Comparison of ENCODE assay signal across 10 mouse cellular contexts in genomic region chr8:94773048-94773447, GRCm38 (mm10). TPM values are rescaled to one million over a fixed set of nuclear protein-coding genes. Genes with fewer than 3 reads are reported as not detected.
DNase-seq lines count a peak whose midpoint lies in the region; ATAC-seq lines count a peak whose summit lies in the region.
"Had no signal": no experiment of that assay in that cellular context is flagged by ENCODE, and none has a peak within 500 bp of the region (broad histone marks: within the 10 kb centered on the region; RNA-seq: fewer than 3 reads in every experiment).

No protein-coding gene starts in this region.

- WGBS in kidney, embryonic 16.5 days, result 54% methylated on average over 6 of the region's 6 CpGs
- WGBS in embryonic facial prominence, embryonic 15.5 days, result 45% methylated on average over 6 of the region's 6 CpGs
- 39% methylated on average over 6 of the region's 6 CpGs for WGBS in hindbrain, embryonic 15.5 days
- 49% methylated on average over 6 of the region's 6 CpGs for WGBS in neural tube, embryonic 13.5 days

- H3K9ac ChIP-seq in kidney, embryonic 16.5 days (replicated peaks; ENCODE audit: low read length), result no peak overlapping the region
- no peak overlapping the region for H3K9ac ChIP-seq in embryonic facial prominence, embryonic 15.5 days
- peak overlapping the region; percentile 63 for H3K9ac ChIP-seq in hindbrain, embryonic 15.5 days
- H3K9ac ChIP-seq in neural tube, embryonic 13.5 days, result peak overlapping the region; percentile 77

- peak overlapping the region; percentile 58 for H3K4me3 ChIP-seq in kidney, embryonic 16.5 days (ENCODE audit: low read length)
- H3K4me3 ChIP-seq in embryonic facial prominence, embryonic 15.5 days (replicated peaks), result peak overlapping the region; percentile 56
- H3K4me3 ChIP-seq in hindbrain, embryonic 15.5 days, result peak overlapping the region; percentile 55
- peak overlapping the region; percentile 54 for H3K4me3 ChIP-seq in neural tube, embryonic 13.5 days

- H3K36me3 ChIP-seq in kidney, embryonic 16.5 days (ENCODE audit: insufficient read depth, low read length), result no peaks in the 10 kb centered on the region
- no peaks in the 10 kb centered on the region for H3K36me3 ChIP-seq in embryonic facial prominence, embryonic 15.5 days
- no peaks in the 10 kb centered on the region for H3K36me3 ChIP-seq in hindbrain, embryonic 15.5 days
- H3K36me3 ChIP-seq in neural tube, embryonic 13.5 days, result no peaks in the 10 kb centered on the region
- H3K36me3 ChIP-seq: G1E had no signal

- peak overlapping the region; percentile 90 for H3K4me2 ChIP-seq in kidney, embryonic 16.5 days (replicated peaks; ENCODE audit: low read depth, low read length)
- H3K4me2 ChIP-seq in embryonic facial prominence, embryonic 15.5 days (replicated peaks), result peak overlapping the region; percentile 90
- peak overlapping the region; percentile 68 for H3K4me2 ChIP-seq in hindbrain, embryonic 15.5 days
- H3K4me2 ChIP-seq in neural tube, embryonic 13.5 days, result peak overlapping the region; percentile 78

- peaks cover 29% of the 10 kb centered on the region; the same call in 1 of the 2 replicates for H3K27me3 ChIP-seq in kidney, embryonic 16.5 days (ENCODE audit: insufficient read depth, low read length)
- H3K27me3 ChIP-seq in embryonic facial prominence, embryonic 15.5 days, result peaks cover 22% of the 10 kb centered on the region
- H3K27me3 ChIP-seq in hindbrain, embryonic 15.5 days, result no peaks in the 10 kb centered on the region
- peaks cover 28% of the 10 kb centered on the region for H3K27me3 ChIP-seq in neural tube, embryonic 13.5 days

- no peak for ATAC-seq in kidney, embryonic 16.5 days (ENCODE audit: low FRiP score, low TSS enrichment)
- no peak for ATAC-seq in embryonic facial prominence, embryonic 15.5 days (ENCODE audit: insufficient number of reproducible peaks, low FRiP score, low TSS enrichment, low read depth)
- no peak for ATAC-seq in hindbrain, embryonic 15.5 days (ENCODE audit: low FRiP score, low read depth)
- ATAC-seq in neural tube, embryonic 13.5 days (ENCODE audit: low read depth), result no peak

- peaks cover 18% of the 10 kb centered on the region for H3K4me1 ChIP-seq in kidney, embryonic 16.5 days (ENCODE audit: insufficient read depth, low read length)
- H3K4me1 ChIP-seq in embryonic facial prominence, embryonic 15.5 days, result peaks cover 41% of the 10 kb centered on the region
- H3K4me1 ChIP-seq in hindbrain, embryonic 15.5 days (replicated peaks), result peaks cover 38% of the 10 kb centered on the region
- H3K4me1 ChIP-seq in neural tube, embryonic 13.5 days (replicated peaks), result peaks cover 45% of the 10 kb centered on the region

- no peaks in the 10 kb centered on the region for H3K9me3 ChIP-seq in kidney, embryonic 16.5 days (ENCODE audit: low read length)
- no peaks in the 10 kb centered on the region for H3K9me3 ChIP-seq in embryonic facial prominence, embryonic 15.5 days (replicated peaks)
- no peaks in the 10 kb centered on the region for H3K9me3 ChIP-seq in hindbrain, embryonic 15.5 days
- H3K9me3 ChIP-seq in neural tube, embryonic 13.5 days, result no peaks in the 10 kb centered on the region
- H3K9me3 ChIP-seq: G1E had no signal

- no peak overlapping the region for H3K27ac ChIP-seq in kidney, embryonic 16.5 days (ENCODE audit: low read length)
- no peak overlapping the region for H3K27ac ChIP-seq in embryonic facial prominence, embryonic 15.5 days (replicated peaks)
- H3K27ac ChIP-seq in hindbrain, embryonic 15.5 days (replicated peaks), result peak overlapping the region; percentile 72
- no peak overlapping the region for H3K27ac ChIP-seq in neural tube, embryonic 13.5 days (replicated peaks)

- DNase-seq in kidney, postnatal 36 days, result no peak
- DNase-seq in retina, embryonic 14.5 days (ENCODE audit: low spot score), result no peak
- no peak for DNase-seq in B cell, adult 2 months
- no peak for DNase-seq in frontal cortex, postnatal 25 days (ENCODE audit: low spot score in 2 of 2)
- DNase-seq: thymus, adult 18-20 months had no signal

RNA-seq across cellular contexts. Expression of gene Cx3cl1, which starts 1.2 kb away (rescaled TPM):
- polyA plus RNA-seq in kidney, embryonic 16.5 days (2015; fragmentation: Nextera tagmentation; extraction: Ambion mirVana), result 12.8 and 14.0 TPM in 2 replicates
- 13.2 and 13.7 TPM in 2 replicates for polyA plus RNA-seq in embryonic facial prominence, embryonic 15.5 days (2015; fragmentation: Nextera tagmentation; extraction: Ambion mirVana)
- 38.3 and 46.3 TPM in 2 replicates for polyA plus RNA-seq in hindbrain, embryonic 15.5 days (2015; fragmentation: Nextera tagmentation; extraction: Ambion mirVana)
- polyA plus RNA-seq in neural tube, embryonic 13.5 days (2015; fragmentation: Nextera tagmentation; extraction: Ambion mirVana), result 17.8 and 17.9 TPM in 2 replicates
- polyA plus RNA-seq: G1E had no signal

RNA-seq across cellular contexts. Expression of gene Ccl22, which starts 27.7 kb away (rescaled TPM):
- polyA plus RNA-seq in kidney, embryonic 16.5 days (2015; fragmentation: Nextera tagmentation; extraction: Ambion mirVana), result not detected in 2 replicates
- polyA plus RNA-seq in embryonic facial prominence, embryonic 15.5 days (2015; fragmentation: Nextera tagmentation; extraction: Ambion mirVana), result not detected in 2 replicates
- not detected in 2 replicates for polyA plus RNA-seq in hindbrain, embryonic 15.5 days (2015; fragmentation: Nextera tagmentation; extraction: Ambion mirVana)
- not detected in 2 replicates for polyA plus RNA-seq in neural tube, embryonic 13.5 days (2015; fragmentation: Nextera tagmentation; extraction: Ambion mirVana)

RNA-seq across cellular contexts. Expression of gene Ccl17, which starts 37.2 kb away (rescaled TPM):
- 0.57 TPM in 1 of 2 replicates, not detected in the other for polyA plus RNA-seq in kidney, embryonic 16.5 days (2015; fragmentation: Nextera tagmentation; extraction: Ambion mirVana)
- polyA plus RNA-seq in embryonic facial prominence, embryonic 15.5 days (2015; fragmentation: Nextera tagmentation; extraction: Ambion mirVana), result not detected in 2 replicates
- polyA plus RNA-seq in hindbrain, embryonic 15.5 days (2015; fragmentation: Nextera tagmentation; extraction: Ambion mirVana), result 0.46 and 0.87 TPM in 2 replicates
- polyA plus RNA-seq in neural tube, embryonic 13.5 days (2015; fragmentation: Nextera tagmentation; extraction: Ambion mirVana), result not detected in 2 replicates
- polyA plus RNA-seq: G1E had no signal

Comparison
In these comparisons a context has a peak if more than half of its experiments do, and no peak if none do; other contexts are left out.
1. H3K9ac ChIP-seq: peak in hindbrain, embryonic 15.5 days (single experiment) and neural tube, embryonic 13.5 days (single experiment); none in kidney, embryonic 16.5 days (single experiment) and embryonic facial prominence, embryonic 15.5 days (single experiment).
2. Peak in every context shown above with its lines, with median percentiles within 50 percentile points of each other: H3K4me2 ChIP-seq and H3K4me3 ChIP-seq.